Mouse (Mus musculus): ENCODE measurements around the gene Gm15217. TPM values are rescaled to one million over a fixed set of nuclear protein-coding genes. Genes with fewer than 3 reads are reported as not detected.

The Gm15217 gene
- not detected for total RNA-seq (2021)

- no peak for DNase-seq (ENCODE audit: extremely low spot score in 1 of 2, low spot score in 1 of 2)
Measured at GRCm38 (mm10) chr14:46379285-46379684, at the start of gene Gm15217. TSS of gene Gm15217 (plus strand) at chr14:46379414.

- DNase-seq (ENCODE audit: extremely low spot score in 1 of 2, low spot score in 1 of 2): no peak
Measured at GRCm38 (mm10) chr14:46333421-46334237, 45.6 kb upstream of the Gm15217 start.

- no peak for DNase-seq (ENCODE audit: extremely low spot score in 1 of 2, low spot score in 1 of 2)
Measured at GRCm38 (mm10) chr14:46338801-46339200, 40.4 kb upstream of the Gm15217 start.

GRCm38 (mm10) chr14:46344750-46345149 lies 34.5 kb upstream of the Gm15217 start:
- no peak for DNase-seq (ENCODE audit: extremely low spot score in 1 of 2, low spot score in 1 of 2)

- no peak for DNase-seq (ENCODE audit: extremely low spot score in 1 of 2, low spot score in 1 of 2)
Measured at GRCm38 (mm10) chr14:46357286-46357685, 21.9 kb upstream of the Gm15217 start.

GRCm38 (mm10) chr14:46357696-46358095 lies 21.5 kb upstream of the Gm15217 start:
- no peak for DNase-seq (ENCODE audit: extremely low spot score in 1 of 2, low spot score in 1 of 2)

- DNase-seq (ENCODE audit: extremely low spot score in 1 of 2, low spot score in 1 of 2): no peak
Measured at GRCm38 (mm10) chr14:46363209-46363608, 16.0 kb upstream of the Gm15217 start.

- no peak for DNase-seq (ENCODE audit: extremely low spot score in 1 of 2, low spot score in 1 of 2)
Measured at GRCm38 (mm10) chr14:46372452-46372851, 6.8 kb upstream of the Gm15217 start.

GRCm38 (mm10) chr14:46375796-46376195 lies 3.4 kb upstream of the Gm15217 start:
- DNase-seq (ENCODE audit: extremely low spot score in 1 of 2, low spot score in 1 of 2): no peak

GRCm38 (mm10) chr14:46380286-46380721 lies 1.1 kb downstream of the Gm15217 start:
- no peak for DNase-seq (ENCODE audit: extremely low spot score in 1 of 2, low spot score in 1 of 2)

GRCm38 (mm10) chr14:46381457-46381856 lies 2.2 kb downstream of the Gm15217 start:
- DNase-seq (ENCODE audit: extremely low spot score in 1 of 2, low spot score in 1 of 2): no peak

GRCm38 (mm10) chr14:46384946-46385691 lies 5.9 kb downstream of the Gm15217 start:
- no peak for DNase-seq (ENCODE audit: extremely low spot score in 1 of 2, low spot score in 1 of 2)

GRCm38 (mm10) chr14:46385701-46386477 lies 6.7 kb downstream of the Gm15217 start:
- DNase-seq (ENCODE audit: extremely low spot score in 1 of 2, low spot score in 1 of 2): no peak

GRCm38 (mm10) chr14:46386478-46387356 lies 7.5 kb downstream of the Gm15217 start:
- DNase-seq (ENCODE audit: extremely low spot score in 1 of 2, low spot score in 1 of 2): no peak

GRCm38 (mm10) chr14:46387357-46387671 lies 8.1 kb downstream of the Gm15217 start:
- DNase-seq (ENCODE audit: extremely low spot score in 1 of 2, low spot score in 1 of 2): no peak

- DNase-seq (ENCODE audit: extremely low spot score in 1 of 2, low spot score in 1 of 2): no peak
Measured at GRCm38 (mm10) chr14:46387821-46388481, 8.7 kb downstream of the Gm15217 start.

GRCm38 (mm10) chr14:46388636-46389035 lies 9.4 kb downstream of the Gm15217 start:
- DNase-seq (ENCODE audit: extremely low spot score in 1 of 2, low spot score in 1 of 2): no peak

GRCm38 (mm10) chr14:46389438-46390248 lies 10.4 kb downstream of the Gm15217 start:
- no peak for DNase-seq (ENCODE audit: extremely low spot score in 1 of 2, low spot score in 1 of 2)

Measured in layer of hippocampus, postnatal 25 days (tissue).